Comparison of ENCODE assay signal across 9 mouse cellular contexts in genomic region chr11:101264954-101265471, GRCm38 (mm10). TPM values are rescaled to one million over a fixed set of nuclear protein-coding genes. Genes with fewer than 3 reads are reported as not detected.
DNase-seq lines count a peak whose midpoint lies in the region; ATAC-seq and TF ChIP-seq lines count a peak whose summit lies in the region.
"Had no signal": no experiment of that assay in that cellular context is flagged by ENCODE, and none has a peak within 500 bp of the region (broad histone marks: within the 10 kb centered on the region; RNA-seq: fewer than 3 reads in every experiment).

No protein-coding gene starts in this region.

- H3K4me1 ChIP-seq in heart, embryonic 15.5 days (replicated peaks): peaks cover 50% of the 10 kb centered on the region
- peaks cover 22% of the 10 kb centered on the region for H3K4me1 ChIP-seq in hindbrain, embryonic 16.5 days (ENCODE audit: control insufficient read depth, insufficient read depth, low read depth, low read length)
- peaks cover 11% of the 10 kb centered on the region; the same call in 1 of the 2 replicates for H3K4me1 ChIP-seq in midbrain, postnatal 0 days (ENCODE audit: insufficient read depth, low read length)

- H3K36me3 ChIP-seq in heart, embryonic 15.5 days: no peaks in the 10 kb centered on the region
- H3K36me3 ChIP-seq in hindbrain, embryonic 16.5 days (ENCODE audit: control insufficient read depth, insufficient read depth, low read length): no peaks in the 10 kb centered on the region
- no peaks in the 10 kb centered on the region for H3K36me3 ChIP-seq in midbrain, postnatal 0 days (ENCODE audit: insufficient read depth, low read length)

- intact Hi-C loops in gastrocnemius, postnatal 14 days (cut with DNase I; ENCODE audit: low total_unique reads): no loop called here
- intact Hi-C loops in left cerebral cortex, adult 2 months (cut with DNase I): no loop called here

- DNase-seq in heart, adult 9 months (ENCODE audit: low spot score in 2 of 2): no peak
- DNase-seq in embryo, embryonic 10.5 days (ENCODE audit: low spot score): peak; percentile 64
- no peak for DNase-seq in midbrain, postnatal 0 days (ENCODE audit: low spot score)
- no peak for DNase-seq in gastrocnemius, postnatal 14 days
- no peak for DNase-seq in left cerebral cortex, adult 2 months (ENCODE audit: extremely low spot score in 1 of 2, low spot score in 2 of 2)
- DNase-seq in right cerebral cortex, postnatal 14 days: no peak
- DNase-seq: heart, adult 18-20 months had no signal

- H3K9ac ChIP-seq in heart, embryonic 15.5 days: 0 out of 2 replicates have a peak overlapping the region, but pooled peaks have one; percentile 15
- peak overlapping the region; percentile 54 for H3K9ac ChIP-seq in hindbrain, embryonic 16.5 days (ENCODE audit: low read depth, low read length)
- H3K9ac ChIP-seq in midbrain, postnatal 0 days (replicated peaks; ENCODE audit: low read length, poor library complexity, severe bottlenecking): 0 out of 2 replicates have a peak overlapping the region, but pooled peaks have one; percentile 33

- H3K4me3 ChIP-seq in heart, embryonic 15.5 days: peak overlapping the region; percentile 26
- peak overlapping the region; percentile 40 for H3K4me3 ChIP-seq in hindbrain, embryonic 16.5 days (ENCODE audit: low read length)
- H3K4me3 ChIP-seq in midbrain, postnatal 0 days (ENCODE audit: low read depth, low read length): peak overlapping the region; percentile 34
- H3K4me3 ChIP-seq in left cerebral cortex, adult 2 months: no peak overlapping the region

- WGBS in heart, embryonic 15.5 days: 7% methylated on average over 31 of the region's 31 CpGs
- WGBS in hindbrain, embryonic 16.5 days: 2% methylated on average over 31 of the region's 31 CpGs
- 3% methylated on average over 31 of the region's 31 CpGs for WGBS in midbrain, postnatal 0 days

- peaks cover 50% of the 10 kb centered on the region for H3K27me3 ChIP-seq in heart, embryonic 15.5 days
- H3K27me3 ChIP-seq in hindbrain, embryonic 16.5 days (replicated peaks; ENCODE audit: control insufficient read depth, insufficient read depth, low read length): peaks cover 34% of the 10 kb centered on the region
- H3K27me3 ChIP-seq in midbrain, postnatal 0 days (ENCODE audit: insufficient read depth, low read length): peaks cover 32% of the 10 kb centered on the region

- ATAC-seq in heart, embryonic 15.5 days (replicated peaks; ENCODE audit: insufficient number of reproducible peaks, insufficient read depth, low FRiP score, low read depth): no peak
- no peak for ATAC-seq in hindbrain, embryonic 16.5 days
- ATAC-seq in midbrain, postnatal 0 days (ENCODE audit: low FRiP score): no peak

- peak overlapping the region; percentile 50 for H3K4me2 ChIP-seq in heart, embryonic 15.5 days
- peak overlapping the region; percentile 70 for H3K4me2 ChIP-seq in hindbrain, embryonic 16.5 days (ENCODE audit: low read length)
- peak overlapping the region; percentile 52 for H3K4me2 ChIP-seq in midbrain, postnatal 0 days (ENCODE audit: low read depth, low read length, poor library complexity, severe bottlenecking)

- no peak for TF ChIP-seq CTCF in midbrain, postnatal 0 days (IDR thresholded peaks at IDR 0.05)
- TF ChIP-seq CTCF in left cerebral cortex, adult 2 months (IDR thresholded peaks at IDR 0.05): no peak

- no peak overlapping the region for H3K27ac ChIP-seq in heart, embryonic 15.5 days
- no peak overlapping the region for H3K27ac ChIP-seq in hindbrain, embryonic 16.5 days (ENCODE audit: low read depth, low read length)
- no peak overlapping the region for H3K27ac ChIP-seq in midbrain, postnatal 0 days (ENCODE audit: low read depth, low read length)
- H3K27ac ChIP-seq in left cerebral cortex, adult 2 months: no peak overlapping the region

- no peaks in the 10 kb centered on the region for H3K9me3 ChIP-seq in heart, embryonic 15.5 days (replicated peaks)
- no peaks in the 10 kb centered on the region for H3K9me3 ChIP-seq in hindbrain, embryonic 16.5 days (ENCODE audit: control insufficient read depth, low read length)
- no peaks in the 10 kb centered on the region for H3K9me3 ChIP-seq in midbrain, postnatal 0 days (ENCODE audit: low read length)

RNA-seq across cellular contexts. Expression of gene Wnk4, which starts 4.6 kb away (rescaled TPM):
- 4.1 and 7.2 TPM in 2 replicates for polyA plus RNA-seq in heart, embryonic 15.5 days (2015; fragmentation: Nextera tagmentation; extraction: Ambion mirVana)
- 7.2 and 7.3 TPM in 2 replicates for polyA plus RNA-seq in hindbrain, embryonic 16.5 days (2015; fragmentation: Nextera tagmentation; extraction: Ambion mirVana)
- 4.2 and 8.1 TPM in 2 replicates for total RNA-seq in midbrain, postnatal 0 days (2014; rRNA removed)
- 7.5 and 9.2 TPM in 2 replicates for polyA plus RNA-seq in midbrain, postnatal 0 days (2015; fragmentation: Nextera tagmentation; extraction: Ambion mirVana)
- total RNA-seq in gastrocnemius, postnatal 14 days (2021): 1 to 10 TPM in 1 of 2 experiments, under 1 TPM in 1; 0.89 to 1.0 TPM
- total RNA-seq in left cerebral cortex, adult 2 months (2021): 1 to 10 TPM; 4.5 to 8.0 TPM

RNA-seq across cellular contexts. Expression of gene Vps25, which starts 11.5 kb away (rescaled TPM):
- polyA plus RNA-seq in heart, embryonic 15.5 days (2015; fragmentation: Nextera tagmentation; extraction: Ambion mirVana): 89.1 and 106 TPM in 2 replicates
- polyA plus RNA-seq in hindbrain, embryonic 16.5 days (2015; fragmentation: Nextera tagmentation; extraction: Ambion mirVana): 128 and 131 TPM in 2 replicates
- total RNA-seq in midbrain, postnatal 0 days (2014; rRNA removed): 77.3 and 82.3 TPM in 2 replicates
- 130 and 144 TPM in 2 replicates for polyA plus RNA-seq in midbrain, postnatal 0 days (2015; fragmentation: Nextera tagmentation; extraction: Ambion mirVana)
- total RNA-seq in gastrocnemius, postnatal 14 days (2021): 10 to 100 TPM; 38.1 to 39.0 TPM
- total RNA-seq in left cerebral cortex, adult 2 months (2021): 10 to 100 TPM; 59.3 to 61.0 TPM

RNA-seq across cellular contexts. Expression of gene Cntd1, which starts 13.8 kb away (rescaled TPM):
- polyA plus RNA-seq in heart, embryonic 15.5 days (2015; fragmentation: Nextera tagmentation; extraction: Ambion mirVana): 0.61 and 0.68 TPM in 2 replicates
- polyA plus RNA-seq in hindbrain, embryonic 16.5 days (2015; fragmentation: Nextera tagmentation; extraction: Ambion mirVana): 0.83 and 1.0 TPM in 2 replicates
- total RNA-seq in midbrain, postnatal 0 days (2014; rRNA removed): not detected in 2 replicates
- 0.25 and 0.42 TPM in 2 replicates for polyA plus RNA-seq in midbrain, postnatal 0 days (2015; fragmentation: Nextera tagmentation; extraction: Ambion mirVana)
- total RNA-seq in gastrocnemius, postnatal 14 days (2021): under 1 TPM; 0.13 to 0.21 TPM
- total RNA-seq in left cerebral cortex, adult 2 months (2021): under 1 TPM; 0.44 to 0.81 TPM

RNA-seq across cellular contexts. Expression of gene Coa3, which starts 13.9 kb away (rescaled TPM):
- 151 and 169 TPM in 2 replicates for polyA plus RNA-seq in heart, embryonic 15.5 days (2015; fragmentation: Nextera tagmentation; extraction: Ambion mirVana)
- polyA plus RNA-seq in hindbrain, embryonic 16.5 days (2015; fragmentation: Nextera tagmentation; extraction: Ambion mirVana): 226 and 232 TPM in 2 replicates
- total RNA-seq in midbrain, postnatal 0 days (2014; rRNA removed): 136 and 168 TPM in 2 replicates
- 204 and 229 TPM in 2 replicates for polyA plus RNA-seq in midbrain, postnatal 0 days (2015; fragmentation: Nextera tagmentation; extraction: Ambion mirVana)
- 10 to 100 TPM; 70.0 to 73.4 TPM for total RNA-seq in gastrocnemius, postnatal 14 days (2021)
- 10 to 100 TPM; 97.5 to 98.4 TPM for total RNA-seq in left cerebral cortex, adult 2 months (2021)

RNA-seq across cellular contexts. Expression of gene Ramp2, which starts 19.2 kb away (rescaled TPM):
- 196 and 210 TPM in 2 replicates for polyA plus RNA-seq in heart, embryonic 15.5 days (2015; fragmentation: Nextera tagmentation; extraction: Ambion mirVana)
- polyA plus RNA-seq in hindbrain, embryonic 16.5 days (2015; fragmentation: Nextera tagmentation; extraction: Ambion mirVana): 100 and 108 TPM in 2 replicates
- 55.0 and 67.5 TPM in 2 replicates for total RNA-seq in midbrain, postnatal 0 days (2014; rRNA removed)
- 95.3 and 103 TPM in 2 replicates for polyA plus RNA-seq in midbrain, postnatal 0 days (2015; fragmentation: Nextera tagmentation; extraction: Ambion mirVana)
- 10 to 100 TPM; 69.8 to 97.1 TPM for total RNA-seq in gastrocnemius, postnatal 14 days (2021)
- 10 to 100 TPM; 35.7 to 40.8 TPM for total RNA-seq in left cerebral cortex, adult 2 months (2021)
